Mouse (Mus musculus): ENCODE data around the gene Prdm12.

GRCm38 (mm10) chr2:31637311-31637710, 2.5 kb upstream of the Prdm12 start:
- TF ChIP-seq EP300 (optimal IDR thresholded peaks at IDR 0.05) (no peak), CTCF (IDR thresholded peaks at IDR 0.05; ENCODE audit: low read depth) (no peak)
